Mouse (Mus musculus): ENCODE results near the gene Fkbp6. TPM values are rescaled to one million over a fixed set of nuclear protein-coding genes. Genes with fewer than 3 reads are reported as not detected.

Gene Fkbp6
- polyA plus RNA-seq, 1 experiment from 2014 or later, result not detected

GRCm38 (mm10) chr5:135346430-135346829 is 3.4 kb downstream of the Fkbp6 start:
- ATAC-seq (replicated peaks; ENCODE audit: low FRiP score, low read depth) (no peak), DNase-seq (ENCODE audit: low spot score) (peak; percentile 26)
- no peak overlapping the region for H3K4me2 ChIP-seq (ENCODE audit: low read length)
- H3K4me3 ChIP-seq (replicated peaks; ENCODE audit: low read depth, low read length), result no peak overlapping the region
- no peak overlapping the region for H3K27ac ChIP-seq
- H3K9me3 ChIP-seq (replicated peaks; ENCODE audit: low read length), result no peaks in the 10 kb centered on the region; the same call in 1 of the 2 replicates
- H3K9ac ChIP-seq (ENCODE audit: low read depth, low read length), result no peak overlapping the region
- TF ChIP-seq CTCF (IDR thresholded peaks at IDR 0.05; ENCODE audit: low read depth), result peak; percentile 64
- WGBS, result 21% methylated on average over 1 of the region's 1 CpGs
- H3K4me1 ChIP-seq (replicated peaks; ENCODE audit: insufficient read depth, low read length), result no peaks in the 10 kb centered on the region
- no peaks in the 10 kb centered on the region for H3K36me3 ChIP-seq (ENCODE audit: insufficient read depth, low read length)
- no peaks in the 10 kb centered on the region for H3K27me3 ChIP-seq (ENCODE audit: insufficient read depth, low read length)

DNA sequence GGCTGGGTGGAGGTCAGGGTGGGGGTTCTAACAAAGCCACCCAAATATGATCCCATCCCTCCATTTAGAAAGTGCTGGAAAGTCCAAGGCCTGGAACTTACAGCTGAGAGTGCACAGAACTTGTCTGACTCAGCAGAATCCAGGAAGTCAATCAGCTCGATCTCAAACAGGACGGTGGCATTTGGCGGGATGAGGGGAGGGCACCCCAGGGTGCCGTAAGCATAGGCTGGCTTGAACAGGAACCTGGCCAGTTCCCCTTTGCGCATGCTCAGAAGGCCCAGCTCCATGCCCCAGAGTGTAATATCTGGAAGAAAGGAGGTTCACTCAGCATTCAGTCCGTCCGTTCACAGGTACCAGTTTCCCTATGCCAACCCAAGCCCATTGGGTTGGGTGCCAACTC is 3.9 kb downstream of the Fkbp6 start:
- ATAC-seq (replicated peaks; ENCODE audit: low FRiP score, low read depth) (no peak), DNase-seq (ENCODE audit: low spot score) (no peak)
- H3K36me3 ChIP-seq (ENCODE audit: insufficient read depth, low read length), result no peaks in the 10 kb centered on the region
- H3K27ac ChIP-seq, result no peak overlapping the region
- H3K9me3 ChIP-seq (replicated peaks; ENCODE audit: low read length), result no peaks in the 10 kb centered on the region; the same call in 1 of the 2 replicates
- H3K4me1 ChIP-seq (replicated peaks; ENCODE audit: insufficient read depth, low read length), result no peaks in the 10 kb centered on the region
- TF ChIP-seq CTCF (IDR thresholded peaks at IDR 0.05; ENCODE audit: low read depth), result no peak
- H3K4me3 ChIP-seq (replicated peaks; ENCODE audit: low read depth, low read length), result no peak overlapping the region
- WGBS, result 68% methylated on average over 7 of the region's 7 CpGs
- H3K4me2 ChIP-seq (ENCODE audit: low read length), result no peak overlapping the region
- no peaks in the 10 kb centered on the region for H3K27me3 ChIP-seq (ENCODE audit: insufficient read depth, low read length)
- no peak overlapping the region for H3K9ac ChIP-seq (ENCODE audit: low read depth, low read length)

GRCm38 (mm10) chr5:135337575-135337974 is 12.3 kb downstream of the Fkbp6 start:
- Histone ChIP-seq H3K4me1 (replicated peaks; ENCODE audit: insufficient read depth, low read length) (no peaks in the 10 kb centered on the region), H3K36me3 (ENCODE audit: insufficient read depth, low read length) (no peaks in the 10 kb centered on the region), H3K4me2 (ENCODE audit: low read length) (no peak overlapping the region), H3K27ac (no peak overlapping the region), H3K9me3 (replicated peaks; ENCODE audit: low read length) (no peaks in the 10 kb centered on the region), H3K27me3 (ENCODE audit: insufficient read depth, low read length) (no peaks in the 10 kb centered on the region), H3K4me3 (replicated peaks; ENCODE audit: low read depth, low read length) (no peak overlapping the region), H3K9ac (ENCODE audit: low read depth, low read length) (no peak overlapping the region)
- TF ChIP-seq CTCF (IDR thresholded peaks at IDR 0.05; ENCODE audit: low read depth), result peak; percentile 70
- WGBS, result 34% methylated on average over 3 of the region's 3 CpGs
- peak; percentile 64 for DNase-seq (ENCODE audit: low spot score)
- ATAC-seq (replicated peaks; ENCODE audit: low FRiP score, low read depth), result no peak

DNA sequence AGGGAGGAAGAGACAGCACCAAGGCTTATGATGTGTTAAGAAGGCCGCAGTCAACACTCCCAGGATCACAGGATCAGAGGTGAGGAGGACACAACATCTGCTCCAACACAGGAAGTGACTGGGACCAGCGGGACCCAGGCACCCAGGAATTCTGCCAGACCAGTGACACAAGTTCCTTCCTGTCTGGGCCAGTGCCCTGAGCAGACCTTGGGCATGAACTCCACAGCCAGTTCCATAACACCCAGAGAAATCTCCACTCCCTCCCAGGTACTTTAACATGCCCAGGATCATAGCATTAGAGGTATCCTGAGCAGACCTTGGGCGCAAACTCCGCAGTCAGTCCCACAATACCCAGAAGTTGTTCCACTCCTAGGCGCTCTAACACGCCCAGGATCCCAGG is 18.7 kb downstream of the Fkbp6 start:
- H3K9me3 ChIP-seq (replicated peaks; ENCODE audit: low read length), result no peaks in the 10 kb centered on the region
- H3K36me3 ChIP-seq (ENCODE audit: insufficient read depth, low read length), result no peaks in the 10 kb centered on the region
- H3K4me2 ChIP-seq (ENCODE audit: low read length), result no peak overlapping the region
- DNase-seq (ENCODE audit: low spot score) (no peak), ATAC-seq (replicated peaks; ENCODE audit: low FRiP score, low read depth) (no peak)
- no peak overlapping the region for H3K9ac ChIP-seq (ENCODE audit: low read depth, low read length)
- H3K4me3 ChIP-seq (replicated peaks; ENCODE audit: low read depth, low read length), result no peak overlapping the region
- no peak for TF ChIP-seq CTCF (IDR thresholded peaks at IDR 0.05; ENCODE audit: low read depth)
- no peak overlapping the region for H3K27ac ChIP-seq
- whole genome bisulfite sequencing, result 78% methylated on average over 6 of the region's 6 CpGs
- H3K27me3 ChIP-seq (ENCODE audit: insufficient read depth, low read length), result no peaks in the 10 kb centered on the region
- no peaks in the 10 kb centered on the region for H3K4me1 ChIP-seq (replicated peaks; ENCODE audit: insufficient read depth, low read length)

GRCm38 (mm10) chr5:135330201-135330600 is 19.6 kb downstream of the Fkbp6 start:
- no peak overlapping the region for H3K4me3 ChIP-seq (replicated peaks; ENCODE audit: low read depth, low read length)
- no peaks in the 10 kb centered on the region for H3K36me3 ChIP-seq (ENCODE audit: insufficient read depth, low read length)
- no peaks in the 10 kb centered on the region for H3K4me1 ChIP-seq (replicated peaks; ENCODE audit: insufficient read depth, low read length)
- no peaks in the 10 kb centered on the region for H3K9me3 ChIP-seq (replicated peaks; ENCODE audit: low read length)
- H3K4me2 ChIP-seq (ENCODE audit: low read length), result no peak overlapping the region
- DNase-seq (ENCODE audit: low spot score) (no peak), ATAC-seq (replicated peaks; ENCODE audit: low FRiP score, low read depth) (no peak)
- H3K27me3 ChIP-seq (ENCODE audit: insufficient read depth, low read length), result no peaks in the 10 kb centered on the region
- 88% methylated on average over 5 of the region's 5 CpGs for WGBS
- H3K9ac ChIP-seq (ENCODE audit: low read depth, low read length), result no peak overlapping the region
- TF ChIP-seq CTCF (IDR thresholded peaks at IDR 0.05; ENCODE audit: low read depth), result no peak
- H3K27ac ChIP-seq, result no peak overlapping the region

GRCm38 (mm10) chr5:135329471-135329870 is 20.4 kb downstream of the Fkbp6 start:
- Histone ChIP-seq H3K4me1 (replicated peaks; ENCODE audit: insufficient read depth, low read length) (no peaks in the 10 kb centered on the region), H3K9me3 (replicated peaks; ENCODE audit: low read length) (no peaks in the 10 kb centered on the region), H3K9ac (ENCODE audit: low read depth, low read length) (no peak overlapping the region), H3K4me3 (replicated peaks; ENCODE audit: low read depth, low read length) (no peak overlapping the region), H3K4me2 (ENCODE audit: low read length) (no peak overlapping the region), H3K27ac (no peak overlapping the region), H3K36me3 (ENCODE audit: insufficient read depth, low read length) (no peaks in the 10 kb centered on the region), H3K27me3 (ENCODE audit: insufficient read depth, low read length) (no peaks in the 10 kb centered on the region)
- ATAC-seq (replicated peaks; ENCODE audit: low FRiP score, low read depth) (no peak), DNase-seq (ENCODE audit: low spot score) (no peak)
- WGBS, result 77% methylated on average over 4 of the region's 4 CpGs
- TF ChIP-seq CTCF (IDR thresholded peaks at IDR 0.05; ENCODE audit: low read depth), result no peak

DNA sequence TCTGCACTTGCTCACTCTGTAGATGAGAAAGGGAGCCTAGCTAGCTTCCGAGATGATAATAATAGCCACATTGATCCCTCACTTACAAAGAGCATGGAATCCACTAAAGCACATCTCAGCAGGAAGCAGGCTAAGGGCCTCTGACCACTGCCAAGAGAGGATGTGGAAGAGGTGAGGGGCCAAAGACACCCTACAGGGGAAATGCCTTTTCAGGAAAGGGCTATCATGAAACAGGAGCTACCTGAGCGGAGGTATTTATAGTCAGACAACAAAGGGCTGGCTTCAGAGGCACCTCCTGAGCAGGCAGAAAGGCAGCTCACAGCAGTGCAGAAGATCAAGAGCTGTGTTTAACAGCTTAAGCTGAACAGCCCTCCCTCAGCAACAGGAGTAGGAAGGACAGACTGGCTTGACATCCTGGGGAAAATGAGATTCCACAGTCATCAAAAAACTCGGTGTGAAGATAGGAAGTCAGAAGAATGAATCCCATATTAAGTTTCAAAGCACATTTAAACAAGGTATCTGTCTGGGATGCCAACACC is 23.7 kb downstream of the Fkbp6 start:
- Histone ChIP-seq H3K27me3 (ENCODE audit: insufficient read depth, low read length) (no peaks in the 10 kb centered on the region), H3K9me3 (replicated peaks; ENCODE audit: low read length) (no peaks in the 10 kb centered on the region), H3K36me3 (ENCODE audit: insufficient read depth, low read length) (no peaks in the 10 kb centered on the region), H3K4me2 (ENCODE audit: low read length) (no peak overlapping the region), H3K4me3 (replicated peaks; ENCODE audit: low read depth, low read length) (no peak overlapping the region), H3K9ac (ENCODE audit: low read depth, low read length) (no peak overlapping the region), H3K4me1 (replicated peaks; ENCODE audit: insufficient read depth, low read length) (no peaks in the 10 kb centered on the region), H3K27ac (no peak overlapping the region)
- ATAC-seq (replicated peaks; ENCODE audit: low FRiP score, low read depth) (no peak), DNase-seq (ENCODE audit: low spot score) (no peak)
- TF ChIP-seq CTCF (IDR thresholded peaks at IDR 0.05; ENCODE audit: low read depth), result no peak
- 30% methylated on average over 3 of the region's 3 CpGs for WGBS
